Mouse (Mus musculus) left cerebral cortex, postnatal 4 days (tissue): ENCODE measurements around the gene Nat8f6. TPM values are rescaled to one million over a fixed set of nuclear protein-coding genes. Genes with fewer than 3 reads are reported as not detected.
"Not testable (repeated sequence)": the region's sequence is repeated elsewhere in the genome, so short reads cannot be mapped to it uniquely, and the experiment has no call there.

ENCODE experiments used
- DNase-seq: peaks from one replicate; pipeline ENCODE4 v3.0.0-alpha.2; 2022
- intact Hi-C: fragments of 180-260 bp; cut with DNase I; formaldehyde crosslinking; loops from one replicate; pipeline ENCODE4 v1.15.1; 2025
- total RNA-seq, 2 experiments: library from RNA; stranded (reverse); gene quantifications; 2 replicates each; pipeline ENCODE4 v1.2.3; 2021

Nat8f6 gene
- total RNA-seq, 2 experiments from 2014 or later = 0.40 TPM; not detected in 1

- peak; percentile 58 for DNase-seq
- intact Hi-C loops = loop anchor here (10.0 kb wide), 1 partner anchor 58 kb away; no protein-coding TSS in a partner anchor
Measured at GRCm38 (mm10) chr6:85836827-85837226, 16.1 kb upstream of the Nat8f6 start.

DNA sequence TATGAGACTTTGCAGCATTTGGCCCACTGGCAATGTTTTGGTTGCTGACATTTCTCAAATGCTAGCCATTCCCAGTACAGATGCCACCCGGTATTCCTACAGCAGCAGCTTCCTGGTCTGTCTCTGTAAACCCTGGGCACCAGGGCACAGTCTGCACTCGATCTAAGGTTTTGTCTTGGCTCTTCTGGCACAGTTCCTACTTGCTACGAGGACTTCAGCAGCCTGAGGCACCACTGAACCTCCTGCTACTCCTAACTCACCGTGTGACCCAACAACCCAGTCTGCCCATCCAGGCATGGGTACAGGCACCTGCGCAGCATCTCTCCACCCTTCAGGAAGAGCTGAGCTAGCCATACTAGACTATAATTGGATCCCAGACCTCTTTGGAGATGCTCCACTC lies 15.3 kb upstream of the Nat8f6 start:
- intact Hi-C loops = loop anchor here (10.0 kb wide), 1 partner anchor 59 kb away; no protein-coding TSS in a partner anchor

GRCm38 (mm10) chr6:85835104-85835503 lies 14.3 kb upstream of the Nat8f6 start:
- not testable (repeated sequence) for DNase-seq
- intact Hi-C loops = loop anchor here (10.0 kb wide), 1 partner anchor 60 kb away; no protein-coding TSS in a partner anchor

More for the DNA sequence above, 15.3 kb upstream of the Nat8f6 start:
- not testable (repeated sequence) for DNase-seq

DNA sequence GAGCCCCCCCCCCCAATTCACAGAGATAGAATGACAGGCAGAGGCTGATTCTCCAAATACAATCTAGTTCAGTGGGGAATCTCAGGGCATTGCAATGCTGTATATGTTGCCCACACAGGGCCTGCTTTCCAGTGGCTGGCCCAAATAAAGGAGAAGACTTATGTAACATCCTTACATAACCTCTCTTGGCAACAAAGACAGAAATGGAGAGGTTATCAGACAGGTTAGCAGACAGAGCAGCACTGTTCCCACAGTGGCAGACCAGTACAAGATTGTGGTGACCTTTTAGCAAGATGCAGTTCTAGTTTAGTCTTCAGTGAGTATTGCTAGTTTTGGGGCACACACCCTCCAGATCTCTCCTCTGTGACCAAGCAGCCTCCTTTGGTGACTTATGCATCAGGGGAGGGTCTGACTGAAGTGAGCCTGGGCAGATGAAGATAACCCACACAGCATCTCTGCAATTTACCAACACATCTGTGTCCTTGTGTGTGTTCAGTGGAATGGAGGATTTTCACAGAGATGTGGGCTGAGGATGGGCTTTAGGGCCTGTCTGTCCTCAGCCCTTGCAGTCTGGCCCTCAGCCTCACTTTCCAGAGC lies 13.8 kb upstream of the Nat8f6 start:
- DNase-seq = not testable (repeated sequence)
- intact Hi-C loops = loop anchor here (10.0 kb wide), 1 partner anchor 60 kb away; no protein-coding TSS in a partner anchor

GRCm38 (mm10) chr6:85831796-85832321 lies 11.1 kb upstream of the Nat8f6 start, which contains the start of gene Nat8:
Gene Nat8 (minus strand): TSS chr6:85832082.
- no peak for DNase-seq
- intact Hi-C loops = loop anchor here (10.0 kb wide), 1 partner anchor 63 kb away; no protein-coding TSS in a partner anchor

GRCm38 (mm10) chr6:85829462-85829861 lies 8.7 kb upstream of the Nat8f6 start:
- intact Hi-C loops = no loop called here
- no peak for DNase-seq

GRCm38 (mm10) chr6:85825886-85826285 lies 5.1 kb upstream of the Nat8f6 start:
- intact Hi-C loops = no loop called here
- no peak for DNase-seq

- no peak for DNase-seq
- intact Hi-C loops = no loop called here
Measured at GRCm38 (mm10) chr6:85823382-85824090, 2.8 kb upstream of the Nat8f6 start.

GRCm38 (mm10) chr6:85822286-85822685 lies 1.5 kb upstream of the Nat8f6 start:
- no peak for DNase-seq
- intact Hi-C loops = no loop called here

- no peak for DNase-seq
- intact Hi-C loops = no loop called here
Measured at GRCm38 (mm10) chr6:85818338-85818737, 2.4 kb downstream of the Nat8f6 start.

GRCm38 (mm10) chr6:85813339-85813738 lies 7.4 kb downstream of the Nat8f6 start:
- intact Hi-C loops = no loop called here
- no peak for DNase-seq

GRCm38 (mm10) chr6:85810942-85811537 lies 9.7 kb downstream of the Nat8f6 start:
- DNase-seq, intact Hi-C loops: not testable (repeated sequence)

- intact Hi-C loops, DNase-seq: not testable (repeated sequence)
Measured at GRCm38 (mm10) chr6:85810514-85810913, 10.2 kb downstream of the Nat8f6 start.

DNA sequence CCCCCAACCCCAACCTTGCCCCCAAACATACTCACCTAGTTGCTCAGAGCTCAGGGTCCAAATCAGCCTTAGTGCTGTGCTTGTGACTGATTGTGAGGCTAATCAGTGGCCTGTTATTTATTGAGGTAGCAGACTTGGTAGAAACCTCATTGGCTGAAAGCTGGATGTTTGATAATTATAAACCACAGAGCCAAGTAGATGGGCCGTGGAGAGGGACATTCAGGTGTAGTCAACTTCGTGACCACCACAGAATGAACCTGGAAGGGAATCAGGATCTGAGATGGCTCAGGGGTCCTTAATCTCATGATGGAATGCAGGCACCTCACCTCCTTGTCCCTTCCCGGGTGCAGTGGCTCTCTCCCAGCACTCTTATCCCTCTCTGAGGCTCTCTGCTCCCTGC lies 11.0 kb downstream of the Nat8f6 start:
- intact Hi-C loops, DNase-seq: not testable (repeated sequence)

GRCm38 (mm10) chr6:85803180-85803579 lies 17.6 kb downstream of the Nat8f6 start:
- intact Hi-C loops, DNase-seq: not testable (repeated sequence)

GRCm38 (mm10) chr6:85765532-85765931 lies 55.2 kb downstream of the Nat8f6 start, which contains the start of gene Nat8f3:
Gene Nat8f3 (minus strand): TSS chr6:85765754.
- peak; percentile 15 for DNase-seq
- intact Hi-C loops = not testable (repeated sequence)

GRCm38 (mm10) chr6:85763127-85764070 lies 57.4 kb downstream of the Nat8f6 start:
- DNase-seq, intact Hi-C loops: not testable (repeated sequence)

DNA sequence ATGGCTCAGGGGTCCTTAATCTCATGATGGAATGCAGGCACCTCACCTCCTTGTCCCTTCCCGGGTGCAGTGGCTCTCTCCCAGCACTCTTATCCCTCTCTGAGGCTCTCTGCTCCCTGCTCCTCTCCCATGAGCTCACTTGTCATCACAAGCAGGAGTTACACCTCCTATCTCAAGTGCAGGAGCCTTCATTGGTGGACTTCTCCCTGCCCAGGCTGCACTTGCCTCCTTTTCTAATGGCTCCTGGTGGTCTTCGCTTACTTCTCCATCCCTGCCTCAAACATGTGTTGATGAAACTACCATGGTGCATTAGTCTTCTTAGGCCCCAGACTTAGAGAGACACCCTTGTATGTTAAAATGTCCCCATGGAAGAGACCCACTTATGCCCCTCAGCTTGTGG lies 58.1 kb downstream of the Nat8f6 start:
- intact Hi-C loops, DNase-seq: not testable (repeated sequence)
